Mouse (Mus musculus): ENCODE data around the gene Midn. TPM values are rescaled to one million over a fixed set of nuclear protein-coding genes. Genes with fewer than 3 reads are reported as not detected.

Gene Midn
- polyA plus RNA-seq, 1 experiment from 2014 or later, result 3.1 TPM

DNA sequence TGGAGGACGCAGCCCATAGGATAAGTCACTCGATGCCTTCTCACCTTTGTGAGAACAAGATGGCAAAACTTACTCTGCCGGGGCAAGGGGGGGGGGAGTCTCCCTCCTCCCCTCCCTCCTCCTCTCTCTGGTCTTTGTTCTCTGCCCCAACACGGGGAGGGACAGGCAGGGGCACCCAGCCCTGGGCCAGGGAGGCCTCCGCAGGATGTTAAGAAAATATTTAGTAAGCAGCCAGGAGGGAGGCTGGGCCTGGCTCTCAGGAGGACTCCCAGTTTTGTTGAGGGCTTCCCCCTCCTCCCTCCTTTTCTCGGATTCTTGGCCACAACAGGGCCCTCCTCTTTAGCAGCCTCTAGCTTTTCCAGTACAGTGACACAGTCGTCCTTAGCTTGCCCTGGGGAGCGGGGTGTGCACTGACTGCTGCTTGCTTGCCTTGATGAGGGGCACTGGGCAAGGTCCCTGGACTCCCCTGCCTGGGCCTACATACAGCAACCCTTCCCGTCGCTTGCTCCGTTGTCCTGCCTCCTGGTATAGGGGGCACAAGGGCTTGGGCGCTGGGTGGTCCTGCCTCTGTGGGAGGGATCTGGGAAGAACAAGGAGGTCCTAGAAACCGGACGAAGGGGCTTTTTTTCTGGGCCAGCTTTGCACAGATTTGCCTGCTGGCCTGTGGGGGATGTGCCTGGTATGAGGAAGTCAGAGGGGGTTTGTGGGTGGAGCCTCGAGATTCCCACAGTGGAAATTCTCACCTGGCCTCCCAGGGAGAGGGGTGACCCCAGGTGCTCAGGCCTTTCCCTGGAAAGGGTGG, 4.2 kb downstream of the Midn start:
- peak overlapping the region; percentile 87 for H3K9ac ChIP-seq
- no peaks in the 10 kb centered on the region for H3K27me3 ChIP-seq
- ATAC-seq (ENCODE audit: insufficient read depth), result no peak
- peaks cover 68% of the 10 kb centered on the region for H3K36me3 ChIP-seq (replicated peaks)
- peak overlapping the region; percentile 96 for H3K4me2 ChIP-seq
- H3K9me3 ChIP-seq (replicated peaks), result no peaks in the 10 kb centered on the region
- WGBS (ENCODE audit: insufficient replicate concordance), result 38% methylated on average over 15 of the region's 15 CpGs
- H3K27ac ChIP-seq (replicated peaks), result peak overlapping the region; percentile 96
- H3K4me3 ChIP-seq (replicated peaks), result peak overlapping the region; percentile 70
- H3K4me1 ChIP-seq (replicated peaks), result peaks cover 89% of the 10 kb centered on the region

DNA sequence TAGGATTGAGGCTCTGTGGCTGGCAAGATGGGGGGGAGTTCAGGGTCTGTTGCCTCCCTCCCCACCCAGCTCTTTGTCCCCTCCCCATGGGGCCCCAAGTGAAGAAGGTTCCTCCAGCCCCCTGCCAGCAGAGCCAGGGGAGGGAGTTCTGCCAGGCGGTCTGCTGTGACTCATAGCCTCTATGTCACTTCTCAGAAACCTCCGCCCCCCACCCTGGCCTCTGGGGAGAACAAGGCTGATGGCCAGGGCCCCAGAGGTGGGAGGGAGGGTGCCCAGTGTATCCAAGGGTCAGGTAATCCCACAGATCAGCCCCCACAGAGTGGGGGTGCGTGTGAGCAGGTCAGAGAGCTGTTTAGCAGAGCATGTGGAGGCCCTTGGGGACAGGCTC, 4.8 kb downstream of the Midn start:
- H3K27ac ChIP-seq (replicated peaks), result peak overlapping the region; percentile 96
- WGBS (ENCODE audit: insufficient replicate concordance), result 60% methylated on average over 3 of the region's 3 CpGs
- no peaks in the 10 kb centered on the region for H3K27me3 ChIP-seq
- H3K9ac ChIP-seq, result peak overlapping the region; percentile 87; the same call in 1 of the 2 replicates
- no peak for ATAC-seq (ENCODE audit: insufficient read depth)
- H3K9me3 ChIP-seq (replicated peaks), result no peaks in the 10 kb centered on the region
- peak overlapping the region; percentile 70 for H3K4me3 ChIP-seq (replicated peaks)
- H3K4me1 ChIP-seq (replicated peaks), result peaks cover 88% of the 10 kb centered on the region
- H3K36me3 ChIP-seq (replicated peaks), result peaks cover 73% of the 10 kb centered on the region
- peak overlapping the region; percentile 96 for H3K4me2 ChIP-seq

DNA sequence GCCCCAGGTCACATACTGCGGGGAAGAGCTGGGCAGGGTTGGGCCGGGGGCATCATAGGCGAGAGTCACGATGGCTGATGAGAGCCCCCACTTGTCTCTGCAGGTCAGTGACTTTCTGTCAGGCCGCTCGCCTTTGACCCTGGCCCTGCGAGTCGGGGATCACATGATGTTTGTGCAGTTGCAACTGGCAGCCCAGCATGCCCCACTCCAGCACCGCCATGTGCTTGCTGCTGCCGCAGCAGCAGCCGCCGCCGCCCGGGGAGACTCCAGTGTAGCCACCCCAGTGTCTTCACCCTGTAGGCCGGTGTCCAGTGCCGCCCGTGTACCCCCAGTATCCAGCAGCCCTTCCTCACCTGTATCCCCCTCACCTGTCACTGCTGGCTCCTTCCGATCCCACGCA, 5.6 kb downstream of the Midn start:
- ATAC-seq (ENCODE audit: insufficient read depth), result no peak
- 80% methylated on average over 19 of the region's 19 CpGs for WGBS (ENCODE audit: insufficient replicate concordance)
- peaks cover 73% of the 10 kb centered on the region for H3K36me3 ChIP-seq (replicated peaks)

DNA sequence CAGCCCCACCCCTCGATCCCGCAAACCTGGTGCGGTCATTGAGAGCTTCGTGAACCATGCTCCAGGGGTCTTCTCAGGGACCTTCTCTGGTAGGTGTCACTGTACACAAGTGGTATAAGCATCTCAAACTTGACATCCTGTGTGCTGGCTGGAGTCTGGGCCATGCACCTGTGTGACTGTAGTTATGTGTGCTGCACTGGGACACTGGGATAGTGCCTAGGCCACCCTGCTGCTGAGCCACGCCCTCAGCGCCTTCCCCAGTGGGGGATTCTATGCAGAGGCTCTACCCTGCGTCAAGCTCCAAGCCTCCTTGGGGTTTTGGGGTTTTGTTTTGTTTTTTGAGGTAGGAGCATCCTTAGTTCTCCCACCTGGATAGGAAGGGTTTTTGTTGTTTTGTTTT, 6.3 kb downstream of the Midn start:
- Histone ChIP-seq H3K9ac (no peak overlapping the region), H3K4me1 (replicated peaks) (peaks cover 97% of the 10 kb centered on the region), H3K9me3 (replicated peaks) (no peaks in the 10 kb centered on the region), H3K4me3 (replicated peaks) (no peak overlapping the region), H3K36me3 (replicated peaks) (peaks cover 73% of the 10 kb centered on the region), H3K27me3 (no peaks in the 10 kb centered on the region), H3K4me2 (no peak overlapping the region), H3K27ac (replicated peaks) (no peak overlapping the region; the same call in 1 of the 2 replicates)
- no peak for ATAC-seq (ENCODE audit: insufficient read depth)
- WGBS (ENCODE audit: insufficient replicate concordance), result 80% methylated on average over 7 of the region's 7 CpGs

More for the DNA sequence above, 5.6 kb downstream of the Midn start:
- H3K4me3 ChIP-seq (replicated peaks), result peak overlapping the region; percentile 14; the same call in 1 of the 2 replicates
- H3K4me2 ChIP-seq, result peak overlapping the region; percentile 96
- no peaks in the 10 kb centered on the region for H3K27me3 ChIP-seq
- peak overlapping the region; percentile 96 for H3K27ac ChIP-seq (replicated peaks)
- H3K4me1 ChIP-seq (replicated peaks), result peaks cover 91% of the 10 kb centered on the region
- no peaks in the 10 kb centered on the region for H3K9me3 ChIP-seq (replicated peaks)
- H3K9ac ChIP-seq, result no peak overlapping the region

DNA sequence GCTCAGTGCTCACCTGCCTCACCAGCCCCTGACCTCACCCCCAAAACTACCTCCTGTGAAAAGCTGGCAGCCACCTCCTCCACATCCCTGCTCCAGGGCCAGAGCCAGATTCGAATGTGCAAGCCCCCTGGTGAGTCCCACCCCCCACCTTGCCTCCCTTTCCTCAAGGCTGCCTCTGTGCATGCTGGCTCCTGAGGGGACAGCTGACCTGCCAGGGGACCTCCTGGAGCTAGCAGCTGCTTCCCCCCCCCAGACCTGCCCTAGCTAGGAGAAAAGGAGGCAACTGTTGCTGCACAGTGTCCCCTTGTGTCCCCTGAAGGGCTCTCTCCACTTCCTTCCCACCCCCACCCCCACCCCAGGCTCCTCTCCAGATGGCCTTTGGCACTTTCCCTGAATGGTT, 7.2 kb downstream of the Midn start:
- H3K4me1 ChIP-seq (replicated peaks), result peaks cover 97% of the 10 kb centered on the region
- no peak for ATAC-seq (ENCODE audit: insufficient read depth)
- H3K36me3 ChIP-seq (replicated peaks), result peaks cover 71% of the 10 kb centered on the region
- H3K27me3 ChIP-seq, result no peaks in the 10 kb centered on the region
- H3K4me2 ChIP-seq, result no peak overlapping the region
- no peak overlapping the region for H3K4me3 ChIP-seq (replicated peaks)
- no peak overlapping the region for H3K9ac ChIP-seq
- WGBS (ENCODE audit: insufficient replicate concordance), result 81% methylated on average over 1 of the region's 1 CpGs
- no peaks in the 10 kb centered on the region for H3K9me3 ChIP-seq (replicated peaks)
- H3K27ac ChIP-seq (replicated peaks), result no peak overlapping the region; the same call in 1 of the 2 replicates

DNA sequence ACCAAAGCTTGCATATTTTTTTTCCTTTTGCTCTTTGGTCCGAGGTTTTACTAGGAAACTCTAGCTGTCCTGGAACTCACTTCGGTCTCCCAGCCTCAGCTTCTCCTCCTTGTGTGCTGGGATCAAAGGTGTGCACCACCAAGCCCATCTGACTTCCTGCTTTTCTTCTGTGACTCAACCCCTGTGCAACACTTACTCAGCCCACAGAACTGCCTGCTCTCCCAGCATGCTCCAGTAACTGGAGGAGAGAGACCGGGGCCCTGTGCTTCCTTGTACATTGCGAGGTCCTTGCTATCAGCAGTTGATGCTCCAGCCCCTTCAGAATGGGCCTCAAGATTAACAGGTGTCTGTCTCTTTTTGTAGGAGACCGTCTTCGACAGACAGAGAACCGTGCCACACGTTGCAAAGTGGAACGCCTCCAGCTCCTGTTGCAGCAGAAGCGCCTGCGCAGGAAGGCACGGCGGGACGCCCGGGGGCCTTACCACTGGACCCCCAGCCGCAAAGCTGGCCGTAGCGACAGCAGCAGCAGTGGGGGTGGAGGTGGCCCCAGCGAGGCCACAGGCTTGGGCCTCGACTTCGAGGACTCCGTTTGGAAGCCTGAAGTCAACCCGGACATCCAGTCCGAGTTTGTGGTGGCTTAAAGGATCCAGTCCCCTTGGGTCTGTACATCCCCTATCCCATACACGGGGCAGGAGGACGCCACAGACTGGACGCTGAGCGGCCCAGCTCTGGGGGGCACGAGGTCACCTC, 8.1 kb downstream of the Midn start:
- Histone ChIP-seq H3K4me2 (no peak overlapping the region), H3K27me3 (no peaks in the 10 kb centered on the region), H3K4me1 (replicated peaks) (peaks cover 97% of the 10 kb centered on the region), H3K9ac (no peak overlapping the region), H3K36me3 (replicated peaks) (peaks cover 65% of the 10 kb centered on the region), H3K4me3 (replicated peaks) (no peak overlapping the region), H3K9me3 (replicated peaks) (no peaks in the 10 kb centered on the region), H3K27ac (replicated peaks) (peak overlapping the region; percentile 19)
- ATAC-seq (ENCODE audit: insufficient read depth), result no peak
- 79% methylated on average over 29 of the region's 29 CpGs for WGBS (ENCODE audit: insufficient replicate concordance)

DNA sequence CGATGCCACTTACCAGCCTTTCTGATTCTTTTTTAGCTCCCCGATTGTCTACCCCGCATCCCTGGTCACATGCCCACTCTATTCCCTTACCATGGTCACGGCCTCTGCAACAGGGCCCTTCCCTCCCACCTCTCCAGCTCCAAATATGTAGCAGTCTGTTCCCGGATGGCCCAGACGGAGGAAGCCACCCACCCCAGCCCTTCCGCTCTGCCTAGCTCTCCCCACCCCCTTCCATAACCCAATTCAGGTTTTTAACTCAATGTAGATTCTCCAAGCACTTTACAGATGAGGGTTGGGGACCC, 8.6 kb downstream of the Midn start:
- Histone ChIP-seq H3K9ac (no peak overlapping the region), H3K27ac (replicated peaks) (0 out of 2 replicates have a peak overlapping the region, but pooled peaks have one; percentile 19), H3K4me1 (replicated peaks) (peaks cover 97% of the 10 kb centered on the region), H3K9me3 (replicated peaks) (no peaks in the 10 kb centered on the region), H3K4me3 (replicated peaks) (no peak overlapping the region), H3K4me2 (no peak overlapping the region), H3K27me3 (no peaks in the 10 kb centered on the region), H3K36me3 (replicated peaks) (peaks cover 60% of the 10 kb centered on the region)
- ATAC-seq (ENCODE audit: insufficient read depth), result no peak
- 78% methylated on average over 7 of the region's 7 CpGs for WGBS (ENCODE audit: insufficient replicate concordance)

DNA sequence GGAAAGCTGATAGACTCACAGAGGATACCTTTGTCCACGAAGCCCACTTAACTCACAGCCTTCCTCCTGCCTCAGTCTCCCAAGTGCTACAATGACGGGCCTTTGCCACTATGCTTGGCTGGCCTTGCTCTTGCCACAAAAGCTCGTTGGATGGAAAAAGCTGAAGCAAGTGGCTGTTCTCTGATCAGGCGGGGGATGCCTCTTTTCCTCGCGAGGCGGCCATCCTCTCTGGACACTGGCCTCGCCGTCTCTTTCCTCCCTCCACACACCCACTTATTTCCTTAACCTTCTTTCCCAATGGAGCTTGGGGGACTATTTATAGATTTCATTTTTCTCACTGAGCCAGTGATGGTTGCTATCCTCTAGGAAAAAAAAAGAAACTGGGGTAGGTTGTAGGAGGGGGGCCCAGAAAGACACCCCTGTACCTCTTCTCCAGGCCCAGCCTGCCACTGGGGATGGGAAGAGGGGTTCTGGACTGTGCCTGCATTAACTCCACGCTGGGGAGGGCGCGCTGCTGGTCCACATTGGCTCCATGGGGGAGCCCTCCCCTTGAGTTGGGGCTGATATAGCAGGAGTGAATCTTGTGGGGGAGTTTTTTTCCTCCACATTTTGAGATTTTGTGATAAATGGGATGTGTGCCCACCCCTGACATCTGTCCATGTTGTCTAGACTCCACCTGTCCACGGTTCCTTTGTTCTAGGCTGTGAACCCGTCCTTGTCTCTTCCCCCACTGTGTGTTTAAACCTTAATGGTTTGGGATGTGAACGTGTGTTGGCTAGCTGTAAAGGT, 9.3 kb downstream of the Midn start:
- Histone ChIP-seq H3K36me3 (replicated peaks) (peaks cover 53% of the 10 kb centered on the region), H3K27ac (replicated peaks) (peak overlapping the region; percentile 85; the same call in 1 of the 2 replicates), H3K4me2 (no peak overlapping the region)

DNA sequence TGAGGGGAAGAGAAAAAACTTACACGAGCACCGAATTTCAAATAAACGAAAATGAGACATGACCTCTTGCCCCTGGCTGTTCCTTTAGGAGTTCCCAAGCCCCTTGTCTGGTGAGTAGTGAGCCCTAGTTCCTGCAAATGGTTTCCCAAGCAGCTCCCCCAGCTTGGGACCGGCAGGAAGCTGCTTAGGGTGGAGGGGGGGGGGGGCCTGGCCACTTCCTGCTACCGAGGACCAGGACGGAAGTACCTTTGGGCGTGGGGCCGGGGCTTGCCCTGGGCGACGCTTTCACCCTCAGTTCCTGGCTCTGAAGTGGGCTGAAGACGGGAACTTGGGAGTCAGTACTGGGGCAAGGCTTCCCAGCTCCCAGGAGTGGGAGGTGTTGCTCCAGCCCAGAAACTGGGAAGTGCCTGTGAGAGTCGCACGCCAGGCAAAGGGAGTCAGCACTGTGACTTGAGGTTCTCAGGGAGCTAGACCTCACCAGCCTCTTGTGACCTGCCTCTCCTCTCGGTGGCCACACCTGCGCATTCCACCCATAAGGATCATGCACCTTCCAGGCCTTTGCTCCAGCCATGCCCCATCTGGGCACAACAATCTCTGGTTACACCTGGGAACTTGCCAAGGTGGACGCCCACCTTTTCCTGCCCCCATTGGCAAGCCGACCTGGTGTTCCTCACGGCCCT, 10.4 kb downstream of the Midn start:
- Histone ChIP-seq H3K4me2 (peak overlapping the region; percentile 97), H3K36me3 (replicated peaks) (peaks cover 43% of the 10 kb centered on the region), H3K4me1 (replicated peaks) (peaks cover 97% of the 10 kb centered on the region), H3K9me3 (replicated peaks) (no peaks in the 10 kb centered on the region), H3K4me3 (replicated peaks) (peak overlapping the region; percentile 64; the same call in 1 of the 2 replicates), H3K9ac (peak overlapping the region; percentile 50; the same call in 1 of the 2 replicates), H3K27ac (replicated peaks) (peak overlapping the region; percentile 85), H3K27me3 (no peaks in the 10 kb centered on the region)
- ATAC-seq (ENCODE audit: insufficient read depth), result no peak
- 9% methylated on average over 18 of the region's 18 CpGs for WGBS (ENCODE audit: insufficient replicate concordance)

More for the DNA sequence above, 9.3 kb downstream of the Midn start:
- H3K9me3 ChIP-seq (replicated peaks), result no peaks in the 10 kb centered on the region
- 70% methylated on average over 15 of the region's 15 CpGs for WGBS (ENCODE audit: insufficient replicate concordance)
- no peak for ATAC-seq (ENCODE audit: insufficient read depth)
- H3K4me3 ChIP-seq (replicated peaks), result no peak overlapping the region
- H3K4me1 ChIP-seq (replicated peaks), result peaks cover 97% of the 10 kb centered on the region
- H3K27me3 ChIP-seq, result no peaks in the 10 kb centered on the region
- H3K9ac ChIP-seq, result no peak overlapping the region

DNA sequence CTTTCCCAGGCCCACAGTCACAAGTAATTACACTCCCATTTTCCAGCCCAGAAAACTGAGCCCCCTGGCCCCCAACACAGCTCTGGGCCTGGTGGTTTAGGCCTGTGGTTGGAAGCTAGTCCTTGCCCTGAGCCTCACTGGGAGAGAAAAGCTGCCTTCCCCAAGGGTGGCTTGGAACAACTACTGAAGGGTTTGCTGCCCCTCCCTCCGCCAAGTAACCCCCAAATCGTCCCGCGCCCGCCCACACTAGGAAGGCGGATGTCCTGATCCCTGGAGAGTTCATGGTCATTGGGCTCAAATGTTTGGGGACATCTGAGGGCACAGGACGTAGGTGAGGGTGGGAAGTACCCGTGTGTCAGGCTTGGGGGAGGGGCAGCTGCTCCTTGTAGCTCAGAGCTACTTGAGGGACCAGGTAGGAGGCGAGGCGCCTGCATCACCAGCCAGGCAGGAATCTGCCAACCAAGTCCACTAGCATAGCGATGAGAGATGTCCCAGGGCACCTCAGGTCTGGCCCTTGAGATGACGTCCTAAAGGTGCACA, 11.0 kb downstream of the Midn start:
- Histone ChIP-seq H3K27ac (replicated peaks) (peak overlapping the region; percentile 85), H3K9me3 (replicated peaks) (no peaks in the 10 kb centered on the region), H3K9ac (peak overlapping the region; percentile 50), H3K4me3 (replicated peaks) (peak overlapping the region; percentile 64), H3K27me3 (peaks cover 5% of the 10 kb centered on the region; the same call in 1 of the 2 replicates), H3K36me3 (replicated peaks) (peaks cover 37% of the 10 kb centered on the region), H3K4me1 (replicated peaks) (peaks cover 96% of the 10 kb centered on the region), H3K4me2 (peak overlapping the region; percentile 97)
- peak; percentile 0; the same call in 1 of the 2 replicates for ATAC-seq (ENCODE audit: insufficient read depth)
- 20% methylated on average over 12 of the region's 12 CpGs for WGBS (ENCODE audit: insufficient replicate concordance)
